Mouse (Mus musculus) olfactory bulb, adult 2 months (tissue): ENCODE measurements around the gene Jpt2.
A peak's percentile ranks its signal among the peaks of the same experiment; 100 is the strongest.

ENCODE experiments used
- CTCF ChIP-seq: fragments of 200-500 bp; IDR thresholded peaks from 2 replicates; pipeline ENCODE4 v1.5.1; 2012; ENCODE audit warnings: low read depth, mild to moderate bottlenecking, low read length, moderate library complexity; ENCODE audit not compliant: insufficient read depth
- POLR2A ChIP-seq: fragments of 200-500 bp; IDR thresholded peaks from 2 replicates; pipeline ENCODE4 v1.6.1; 2012; ENCODE audit warnings: mild to moderate bottlenecking, low read depth, low read length, moderate library complexity; ENCODE audit not compliant: insufficient read depth

GRCm38 (mm10) chr17:24894995-24895547 is 65.4 kb downstream of the Jpt2 start, which contains the start of the genes Eme2 and Mrps34:
- TF ChIP-seq CTCF = 0 out of 2 replicates have a peak, but pooled peaks have one; percentile 2
- peak; percentile 56; the same call in 1 of the 2 replicates for TF ChIP-seq POLR2A
